Mouse (Mus musculus) myocyte (in vitro differentiated cells): ENCODE measurements around the gene Adamts15.

Experiments used
- CEBPB ChIP-seq: IDR thresholded peaks from 2 replicates; pipeline ENCODE4 v1.6.1; 2011; ENCODE audit warnings: mild to moderate bottlenecking, moderate library complexity; ENCODE audit not compliant: poor library complexity, insufficient read depth, severe bottlenecking
- E2F4 ChIP-seq: IDR thresholded peaks from one replicate; pipeline ENCODE4 v1.6.1; 2011; ENCODE audit warnings: mild to moderate bottlenecking, control low read depth, moderate library complexity; ENCODE audit not compliant: insufficient read depth
- MAX ChIP-seq: IDR thresholded peaks from one replicate; pipeline ENCODE4 v1.6.1; 2011; ENCODE audit warnings: low read depth, mild to moderate bottlenecking, control low read depth
- MYOG ChIP-seq, 3 experiments: IDR thresholded peaks; one replicate each; pipeline ENCODE4 v1.6.1; 2011; ENCODE audit warnings: control low read depth in 2 of 3, low read depth in 2 of 3, mild to moderate bottlenecking in 2 of 3; ENCODE audit not compliant: insufficient read length in 2 of 3, control insufficient read depth in 1 of 3, insufficient read depth in 1 of 3
- POLR2A ChIP-seq: IDR thresholded peaks from one replicate; pipeline ENCODE4 v1.6.1; 2011; ENCODE audit warnings: low read depth, mild to moderate bottlenecking, control low read depth, moderate library complexity; ENCODE audit not compliant: insufficient read length
- REST ChIP-seq: IDR thresholded peaks from one replicate; pipeline ENCODE4 v1.6.1; 2011; ENCODE audit warnings: mild to moderate bottlenecking, control low read depth, moderate library complexity; ENCODE audit not compliant: insufficient read depth, insufficient read length
- SRF ChIP-seq: IDR thresholded peaks from one replicate; pipeline ENCODE4 v1.6.1; 2011; ENCODE audit warnings: low read depth; ENCODE audit not compliant: control insufficient read depth, insufficient read length
- TCF12 ChIP-seq: IDR thresholded peaks from one replicate; pipeline ENCODE4 v1.6.1; 2011; ENCODE audit warnings: mild to moderate bottlenecking, control low read depth; ENCODE audit not compliant: poor library complexity, insufficient read depth, severe bottlenecking

GRCm38 (mm10) chr9:30942512-30943313 is 20.5 kb upstream of the Adamts15 start, which contains the start of gene Adamts8:
- no peak for TF ChIP-seq TCF12
- TF ChIP-seq SRF = no peak
- no peak for TF ChIP-seq MAX
- TF ChIP-seq POLR2A = no peak
- no peak for TF ChIP-seq REST
- no peak for TF ChIP-seq E2F4
- TF ChIP-seq MYOG (IDR thresholded peaks at IDR 0.05; ENCODE audit: control insufficient read depth in 1 of 3, insufficient read depth in 1 of 3, insufficient read length in 2 of 3, low read depth in 2 of 3) = no peak
- TF ChIP-seq CEBPB = no peak
